Mouse (Mus musculus): ENCODE measurements around the gene Ugt2a3.
"Not testable (repeated sequence)": the region's sequence is repeated elsewhere in the genome, so short reads cannot be mapped to it uniquely, and the experiment has no call there.

The Ugt2a3 gene

GRCm38 (mm10) chr5:87340461-87340860, 3.5 kb upstream of the Ugt2a3 start:
- no peaks in the 10 kb centered on the region for H3K27me3 ChIP-seq (ENCODE audit: insufficient read depth, low read length)
- H3K4me1 ChIP-seq (replicated peaks; ENCODE audit: low read depth, low read length), result no peaks in the 10 kb centered on the region
- H3K4me3 ChIP-seq (replicated peaks; ENCODE audit: low read length), result no peak overlapping the region
- H3K9me3 ChIP-seq (ENCODE audit: low read length), result peaks cover 26% of the 10 kb centered on the region
- TF ChIP-seq NANOG (IDR thresholded peaks at IDR 0.05; ENCODE audit: borderline replicate concordance, low read length) (no peak), POU5F1 (IDR thresholded peaks at IDR 0.05; ENCODE audit: borderline replicate concordance, low read length) (no peak), CTCF (conservative IDR thresholded peaks at IDR 0.05; ENCODE audit: low read length) (no peak)
- H3K36me3 ChIP-seq (ENCODE audit: insufficient read depth, low read length), result no peaks in the 10 kb centered on the region

- H3K4me3 ChIP-seq (replicated peaks; ENCODE audit: low read length), result no peak overlapping the region
- H3K36me3 ChIP-seq (ENCODE audit: insufficient read depth, low read length), result no peaks in the 10 kb centered on the region
- no peaks in the 10 kb centered on the region for H3K9me3 ChIP-seq (ENCODE audit: low read length)
- H3K27me3 ChIP-seq (ENCODE audit: insufficient read depth, low read length), result no peaks in the 10 kb centered on the region
- H3K4me1 ChIP-seq (replicated peaks; ENCODE audit: low read depth, low read length), result no peaks in the 10 kb centered on the region
- TF ChIP-seq CTCF (conservative IDR thresholded peaks at IDR 0.05; ENCODE audit: low read length), result no peak
- TF ChIP-seq POU5F1 (IDR thresholded peaks at IDR 0.05; ENCODE audit: borderline replicate concordance, low read length), result no peak
- no peak for TF ChIP-seq NANOG (IDR thresholded peaks at IDR 0.05; ENCODE audit: borderline replicate concordance, low read length)
These were observed 1.8 kb downstream of the Ugt2a3 start for GRCm38 (mm10) chr5:87335199-87335598.

- Histone ChIP-seq H3K4me1 (replicated peaks; ENCODE audit: low read depth, low read length) (no peaks in the 10 kb centered on the region), H3K4me3 (replicated peaks; ENCODE audit: low read length) (no peak overlapping the region), H3K9me3 (ENCODE audit: low read length) (no peaks in the 10 kb centered on the region), H3K27me3 (ENCODE audit: insufficient read depth, low read length) (no peaks in the 10 kb centered on the region), H3K36me3 (ENCODE audit: insufficient read depth, low read length) (no peaks in the 10 kb centered on the region)
- no peak for TF ChIP-seq NANOG (IDR thresholded peaks at IDR 0.05; ENCODE audit: borderline replicate concordance, low read length)
- TF ChIP-seq POU5F1 (IDR thresholded peaks at IDR 0.05; ENCODE audit: borderline replicate concordance, low read length), result no peak
- TF ChIP-seq CTCF (conservative IDR thresholded peaks at IDR 0.05; ENCODE audit: low read length), result peak; percentile 39
These were observed 3.4 kb downstream of the Ugt2a3 start for GRCm38 (mm10) chr5:87333584-87333983.

- no peaks in the 10 kb centered on the region for H3K4me1 ChIP-seq (replicated peaks; ENCODE audit: low read depth, low read length)
- H3K27me3 ChIP-seq (ENCODE audit: insufficient read depth, low read length), result no peaks in the 10 kb centered on the region
- TF ChIP-seq CTCF (conservative IDR thresholded peaks at IDR 0.05; ENCODE audit: low read length) (peak; percentile 11; the same call in 1 of the 2 replicates), POU5F1 (IDR thresholded peaks at IDR 0.05; ENCODE audit: borderline replicate concordance, low read length) (no peak), NANOG (IDR thresholded peaks at IDR 0.05; ENCODE audit: borderline replicate concordance, low read length) (no peak)
- H3K4me3 ChIP-seq (replicated peaks; ENCODE audit: low read length), result no peak overlapping the region
- peaks cover 17% of the 10 kb centered on the region for H3K9me3 ChIP-seq (ENCODE audit: low read length)
- H3K36me3 ChIP-seq (ENCODE audit: insufficient read depth, low read length), result no peaks in the 10 kb centered on the region
These were observed 25.6 kb downstream of the Ugt2a3 start for GRCm38 (mm10) chr5:87311392-87311791.

- not testable (repeated sequence) for H3K27me3 ChIP-seq (ENCODE audit: insufficient read depth, low read length); H3K4me3 ChIP-seq (replicated peaks; ENCODE audit: low read length); H3K36me3 ChIP-seq (ENCODE audit: insufficient read depth, low read length); H3K4me1 ChIP-seq (replicated peaks; ENCODE audit: low read depth, low read length)
- peaks cover 23% of the 10 kb centered on the region for H3K9me3 ChIP-seq (ENCODE audit: low read length)
These were observed 50.8 kb downstream of the Ugt2a3 start for GRCm38 (mm10) chr5:87286180-87286579.

- peaks cover 64% of the 10 kb centered on the region for H3K9me3 ChIP-seq (ENCODE audit: low read length)
- not testable (repeated sequence) for H3K36me3 ChIP-seq (ENCODE audit: insufficient read depth, low read length); H3K4me3 ChIP-seq (replicated peaks; ENCODE audit: low read length); H3K4me1 ChIP-seq (replicated peaks; ENCODE audit: low read depth, low read length); H3K27me3 ChIP-seq (ENCODE audit: insufficient read depth, low read length)
These were observed 61.0 kb downstream of the Ugt2a3 start for GRCm38 (mm10) chr5:87275986-87276385.

GRCm38 (mm10) chr5:87275581-87275980, 61.4 kb downstream of the Ugt2a3 start:
- TF ChIP-seq POU5F1 (IDR thresholded peaks at IDR 0.05; ENCODE audit: borderline replicate concordance, low read length) (no peak), CTCF (conservative IDR thresholded peaks at IDR 0.05; ENCODE audit: low read length) (no peak), NANOG (IDR thresholded peaks at IDR 0.05; ENCODE audit: borderline replicate concordance, low read length) (no peak)
- peaks cover 60% of the 10 kb centered on the region for H3K9me3 ChIP-seq (ENCODE audit: low read length)
- no peaks in the 10 kb centered on the region for H3K36me3 ChIP-seq (ENCODE audit: insufficient read depth, low read length)
- H3K4me1 ChIP-seq (replicated peaks; ENCODE audit: low read depth, low read length), result no peaks in the 10 kb centered on the region
- no peak overlapping the region for H3K4me3 ChIP-seq (replicated peaks; ENCODE audit: low read length)
- H3K27me3 ChIP-seq (ENCODE audit: insufficient read depth, low read length), result no peaks in the 10 kb centered on the region

All from E14TG2a.4 (cell line).